Mouse (Mus musculus): ENCODE results near the gene Defa21. TPM values are rescaled to one million over a fixed set of nuclear protein-coding genes. Genes with fewer than 3 reads are reported as not detected.

Gene Defa21
- not detected for polyA plus RNA-seq (2017; shearing (Covaris generic))

DNA sequence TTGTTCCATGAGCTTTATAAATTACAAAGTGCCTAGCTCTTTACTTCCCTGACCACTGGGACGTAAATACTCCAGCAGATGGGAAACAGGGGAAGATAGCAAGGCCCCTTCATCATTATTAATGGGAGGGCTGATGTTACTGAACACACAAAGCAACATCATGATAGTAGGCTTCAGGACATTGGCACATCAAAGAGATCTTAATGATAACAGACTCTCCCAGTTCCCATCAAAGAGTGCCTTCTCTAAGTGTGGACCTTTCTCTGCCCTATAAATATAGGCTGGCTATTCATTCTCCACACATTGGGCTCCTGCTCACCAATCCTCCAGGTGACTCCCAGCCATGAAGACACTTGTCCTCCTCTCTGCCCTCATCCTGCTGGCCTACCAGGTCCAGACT lies at the start of gene Defa21:
Defa21 (plus strand) TSS at position 301 of the 400 bp plus-strand sequence.

DNA sequence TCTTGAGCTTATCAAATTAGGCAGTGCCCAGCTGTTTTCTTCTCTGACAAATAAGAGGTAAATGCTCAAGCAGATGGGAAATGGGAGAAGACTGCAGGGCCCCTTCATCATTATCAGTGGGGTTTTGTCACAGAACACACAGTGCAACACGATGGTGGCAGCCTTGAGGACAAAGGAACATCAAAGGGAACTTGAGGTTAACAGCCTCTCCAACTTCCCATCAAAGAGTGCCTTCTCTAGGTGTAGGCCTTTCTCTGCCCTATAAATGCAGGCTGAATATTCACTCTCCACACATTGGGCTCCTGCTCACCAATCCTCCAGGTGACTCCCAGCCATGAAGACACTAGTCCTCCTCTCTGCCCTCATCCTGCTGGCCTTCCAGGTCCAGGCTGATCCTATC lies 29.4 kb downstream of the Defa21 start, which contains the start of gene Defa23:
Defa23 (plus strand) TSS at position 301 of the 400 bp plus-strand sequence.

DNA sequence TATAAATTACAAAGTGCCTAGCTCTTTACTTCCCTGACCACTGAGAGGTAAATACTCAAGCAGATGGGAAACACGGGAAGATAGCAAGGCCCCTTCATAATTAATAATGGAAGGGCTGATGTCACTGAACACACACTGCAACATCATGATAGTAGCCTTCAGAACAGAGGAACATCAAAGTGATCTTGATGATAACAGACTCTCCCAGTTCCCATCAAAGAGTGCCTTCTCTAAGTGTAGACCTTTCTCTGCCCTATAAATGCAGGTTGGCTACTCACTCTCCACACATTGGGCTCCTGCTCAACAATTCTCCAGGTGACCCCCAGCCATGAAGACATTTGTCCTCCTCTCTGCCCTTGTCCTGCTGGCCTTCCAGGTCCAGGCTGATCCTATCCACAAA lies 39.4 kb downstream of the Defa21 start, which contains the start of gene Defa35:
Defa35 (plus strand) TSS at position 301 of the 400 bp plus-strand sequence.

Other genes with a start within 250 kb of the Defa21 start
- not detected for gene Defb33, start 132.9 kb upstream of the Defa21 start, polyA plus RNA-seq (2017; shearing (Covaris generic))
- not detected for gene Gm15056, start 122.9 kb upstream of the Defa21 start, polyA plus RNA-seq (2017; shearing (Covaris generic))
- not detected for gene Gm6040, start 103.5 kb upstream of the Defa21 start, polyA plus RNA-seq (2017; shearing (Covaris generic))
- not detected for gene AY761185, start 80.8 kb upstream of the Defa21 start, polyA plus RNA-seq (2017; shearing (Covaris generic))
- not detected for gene Defa23, start 29.5 kb downstream of the Defa21 start, polyA plus RNA-seq (2017; shearing (Covaris generic))
- not detected for gene Defa35, start 39.5 kb downstream of the Defa21 start, polyA plus RNA-seq (2017; shearing (Covaris generic))
- gene Defa25, start 58.9 kb downstream of the Defa21 start, polyA plus RNA-seq (2017; shearing (Covaris generic)): not detected
- not detected for gene Gm14851, start 70.5 kb downstream of the Defa21 start, polyA plus RNA-seq (2017; shearing (Covaris generic))
- gene Defa30, start 109.1 kb downstream of the Defa21 start, polyA plus RNA-seq (2017; shearing (Covaris generic)): not detected
- not detected for gene Defa22, start 136.7 kb downstream of the Defa21 start, polyA plus RNA-seq (2017; shearing (Covaris generic))
- not detected for gene Defa31, start 166.1 kb downstream of the Defa21 start, polyA plus RNA-seq (2017; shearing (Covaris generic))
- gene Gm15293, start 176.0 kb downstream of the Defa21 start, polyA plus RNA-seq (2017; shearing (Covaris generic)): not detected
- not detected for gene Gm15292, start 224.2 kb downstream of the Defa21 start, polyA plus RNA-seq (2017; shearing (Covaris generic))

All from CD4-positive, CD25-positive, alpha-beta regulatory T cell, adult 9 weeks (primary cell).